Mouse (Mus musculus) neutrophil, adult 65 days (primary cell): ENCODE data around the gene Tas2r124. TPM values are rescaled to one million over a fixed set of nuclear protein-coding genes. Genes with fewer than 3 reads are reported as not detected.

Experiments
- total RNA-seq: library from RNA; stranded (reverse); gene quantifications from 2 replicates; pipeline ENCODE4 v1.2.4, GENCODE M21; 2023

The Tas2r124 gene
- total RNA-seq = not detected in 2 replicates

DNA sequence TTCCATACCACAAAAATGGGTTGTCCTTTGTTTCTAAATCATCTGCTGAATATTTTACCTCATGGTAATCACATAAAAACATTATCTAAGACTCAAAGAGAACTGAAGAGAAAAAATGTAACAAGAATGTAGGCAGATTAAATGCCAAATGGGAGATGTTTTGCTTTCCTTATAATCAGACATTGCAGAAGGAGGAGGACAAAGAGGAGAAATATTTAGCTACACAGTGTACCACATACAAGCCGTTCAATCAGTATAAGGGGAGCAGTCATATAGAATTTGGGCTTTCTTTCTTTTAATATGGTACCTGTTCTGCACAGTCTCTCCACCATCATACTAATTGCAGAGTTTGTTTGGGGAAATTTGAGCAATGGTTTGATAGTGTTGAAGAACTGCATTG lies at the start of gene Tas2r124:
Gene Tas2r124, plus strand, starts transcription at position 301 of the 400 bp plus-strand sequence.

DNA sequence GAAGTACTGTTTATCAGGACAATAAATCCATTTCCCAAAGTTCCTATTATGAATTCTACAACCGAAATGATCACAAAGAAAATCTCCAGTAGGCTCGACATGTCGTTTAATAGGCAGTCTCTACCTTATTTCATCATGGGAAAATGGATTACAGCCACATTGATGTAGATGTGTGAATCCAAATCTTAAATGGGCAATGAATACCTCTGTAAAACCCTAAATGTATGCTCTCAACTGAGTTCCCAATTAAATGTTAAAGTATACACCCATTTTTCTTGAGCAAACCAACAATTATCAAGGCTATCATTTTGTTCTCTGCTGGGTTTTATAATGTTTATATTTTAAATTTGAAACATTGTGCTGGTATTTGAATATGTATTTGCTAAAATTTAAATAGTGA lies 42.7 kb upstream of the Tas2r124 start, which contains the start of gene Tas2r122:
Gene Tas2r122, minus strand, starts transcription at position 101 of the 400 bp plus-strand sequence.

GRCm38 (mm10) chr6:132737935-132738334 lies 16.6 kb upstream of the Tas2r124 start, which contains the start of gene Tas2r115:
Tas2r115 (minus strand) TSS chr6:132738035.

DNA sequence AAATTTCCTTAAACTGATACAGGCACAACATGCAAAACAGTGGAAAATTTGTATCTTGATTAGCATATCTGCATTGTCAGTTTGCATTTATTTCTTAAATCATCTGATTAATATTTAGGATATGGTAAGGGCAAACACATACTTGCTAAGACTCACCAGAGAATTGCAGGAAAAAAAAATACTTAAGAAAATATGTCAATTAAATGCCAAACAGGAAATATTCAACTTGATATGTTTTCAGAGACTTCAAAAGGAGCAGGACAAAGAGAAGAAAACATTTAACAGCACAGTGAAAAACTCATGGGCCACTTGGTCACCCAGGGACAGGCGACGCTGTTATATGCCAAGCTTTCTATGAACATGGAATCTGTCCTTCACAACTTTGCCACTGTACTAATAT lies 7.3 kb downstream of the Tas2r124 start, which contains the start of gene Tas2r102:
Gene Tas2r102, plus strand, starts transcription at position 301 of the 400 bp plus-strand sequence.

DNA sequence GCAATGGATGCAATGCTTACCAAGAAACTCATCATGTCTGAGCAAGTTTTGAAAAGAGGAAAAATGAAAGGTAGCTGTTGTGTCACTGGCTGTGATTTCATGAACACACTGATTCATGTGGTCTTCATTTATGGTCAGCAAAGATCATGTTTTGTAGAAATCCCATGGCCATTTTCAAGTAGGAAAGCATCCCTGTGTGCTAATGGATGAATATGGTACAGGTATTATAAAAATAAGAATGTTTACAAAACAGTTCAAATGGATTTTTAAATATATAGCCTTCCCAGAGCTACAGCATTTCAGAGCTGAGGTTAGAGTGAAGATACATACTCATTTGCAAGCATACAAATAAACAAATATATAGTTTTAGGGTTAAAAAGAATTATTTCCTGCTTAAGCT lies 23.5 kb downstream of the Tas2r124 start, which contains the start of gene Tas2r136:
Gene Tas2r136, minus strand, starts transcription at position 101 of the 400 bp plus-strand sequence.

DNA sequence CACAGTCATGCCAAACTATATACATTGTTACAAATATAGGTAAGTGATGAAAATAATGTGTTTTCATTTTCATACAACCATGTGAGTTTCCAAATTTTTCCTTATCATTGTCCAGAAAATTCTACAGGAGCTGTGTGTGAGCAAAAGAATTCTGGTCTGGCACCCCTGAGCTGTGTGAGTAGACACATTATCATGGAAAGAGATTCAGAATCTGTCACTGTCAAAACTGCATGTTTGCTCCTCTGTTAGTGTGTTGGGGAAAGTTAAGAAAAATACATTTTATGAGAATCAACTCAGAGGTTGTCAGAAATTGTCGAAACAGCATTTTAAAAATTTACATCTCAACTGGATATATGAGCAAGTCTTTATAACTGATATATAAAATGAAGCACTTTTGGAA lies 48.0 kb downstream of the Tas2r124 start, which contains the start of gene Tas2r117:
Gene Tas2r117, plus strand, starts transcription at position 301 of the 400 bp plus-strand sequence.

Other genes starting within 250 kb of the Tas2r124 start
- gene Prh1, start 184.9 kb upstream of the Tas2r124 start, total RNA-seq = not detected in 2 replicates
- gene Prp2, start 158.8 kb upstream of the Tas2r124 start, total RNA-seq = not detected in 2 replicates
- gene A630073D07Rik, start 103.2 kb upstream of the Tas2r124 start, total RNA-seq = not detected in 2 replicates
- gene Tas2r120, start 97.8 kb upstream of the Tas2r124 start, total RNA-seq = not detected in 2 replicates
- gene Tas2r121, start 53.7 kb upstream of the Tas2r124 start, total RNA-seq = not detected in 2 replicates
- not detected in 2 replicates for gene Tas2r122, start 42.8 kb upstream of the Tas2r124 start, total RNA-seq
- not detected in 2 replicates for gene Tas2r115, start 16.7 kb upstream of the Tas2r124 start, total RNA-seq
- gene Tas2r102, start 7.4 kb downstream of the Tas2r124 start, total RNA-seq = not detected in 2 replicates
- gene Tas2r136, start 23.4 kb downstream of the Tas2r124 start, total RNA-seq = not detected in 2 replicates
- gene Tas2r117, start 48.1 kb downstream of the Tas2r124 start, total RNA-seq = not detected in 2 replicates
- gene Tas2r123, start 92.4 kb downstream of the Tas2r124 start, total RNA-seq = not detected in 2 replicates
- not detected in 2 replicates for gene Tas2r116, start 100.7 kb downstream of the Tas2r124 start, total RNA-seq
- not detected in 2 replicates for gene Tas2r110, start 113.3 kb downstream of the Tas2r124 start, total RNA-seq
- not detected in 2 replicates for gene Tas2r113, start 138.3 kb downstream of the Tas2r124 start, total RNA-seq
- not detected in 2 replicates for gene Tas2r125, start 154.9 kb downstream of the Tas2r124 start, total RNA-seq
- not detected in 2 replicates for gene Tas2r129, start 196.4 kb downstream of the Tas2r124 start, total RNA-seq
- not detected in 2 replicates for gene Tas2r131, start 203.2 kb downstream of the Tas2r124 start, total RNA-seq
- gene Tas2r109, start 226.2 kb downstream of the Tas2r124 start, total RNA-seq = not detected in 2 replicates